Mouse (Mus musculus) 3134 (cell line): ENCODE results near the gene Fgfr1op2.

Experiments
- DNase-seq: peaks from one replicate; pipeline ENCODE4 v3.0.0-alpha.2; 2011; ENCODE audit warnings: low spot score; ENCODE audit not compliant: insufficient read length; ENCODE audit errors: extremely low read depth

The Fgfr1op2 gene

DNA sequence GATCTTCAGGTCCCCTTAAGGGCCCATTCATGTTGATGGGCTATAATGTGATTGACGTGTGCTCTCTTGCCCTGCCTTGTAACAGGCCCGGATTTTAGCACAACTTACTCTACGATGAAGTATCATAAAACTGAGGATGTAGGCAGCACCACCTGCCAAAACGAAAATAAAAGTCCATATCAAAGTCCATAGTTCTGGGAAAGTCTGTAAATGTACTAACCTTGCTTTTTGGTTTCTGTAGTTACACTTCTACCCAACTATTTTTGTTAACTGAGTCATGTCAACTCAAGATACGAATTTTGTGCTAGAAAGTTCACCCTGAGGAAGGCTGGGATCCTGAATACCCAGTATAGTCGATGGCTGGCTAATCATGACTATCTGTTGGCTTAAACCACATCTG, 64.0 kb downstream of the Fgfr1op2 start:
- DNase-seq = no peak

DNA sequence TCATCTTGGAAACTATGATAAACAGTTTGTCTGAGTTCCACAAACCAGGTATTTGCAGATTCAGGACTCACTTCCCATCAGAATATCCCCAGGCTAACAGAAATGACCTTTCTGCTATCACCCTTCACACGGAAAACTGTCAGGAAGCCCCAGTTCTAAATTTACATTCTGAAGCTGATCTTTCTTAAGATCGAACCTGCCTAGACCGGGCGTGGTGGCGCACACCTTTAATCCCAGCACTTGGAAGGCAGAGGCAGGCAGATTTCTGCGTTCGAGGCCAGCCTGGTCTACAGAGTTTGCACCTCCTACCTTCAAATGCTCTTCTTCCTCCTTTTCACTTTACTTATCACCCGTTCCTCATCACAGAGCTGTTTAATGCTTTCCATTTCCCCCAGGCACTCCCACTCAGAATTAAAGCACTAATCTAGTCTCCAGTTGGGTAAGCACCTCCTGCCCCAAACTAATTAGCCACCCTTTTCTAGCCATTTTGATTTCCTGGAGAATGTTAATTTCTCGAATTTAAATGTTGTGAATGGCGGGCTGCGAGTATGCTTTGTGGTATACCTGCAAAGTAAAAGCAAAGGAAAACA, 64.7 kb downstream of the Fgfr1op2 start:
- no peak for DNase-seq

DNA sequence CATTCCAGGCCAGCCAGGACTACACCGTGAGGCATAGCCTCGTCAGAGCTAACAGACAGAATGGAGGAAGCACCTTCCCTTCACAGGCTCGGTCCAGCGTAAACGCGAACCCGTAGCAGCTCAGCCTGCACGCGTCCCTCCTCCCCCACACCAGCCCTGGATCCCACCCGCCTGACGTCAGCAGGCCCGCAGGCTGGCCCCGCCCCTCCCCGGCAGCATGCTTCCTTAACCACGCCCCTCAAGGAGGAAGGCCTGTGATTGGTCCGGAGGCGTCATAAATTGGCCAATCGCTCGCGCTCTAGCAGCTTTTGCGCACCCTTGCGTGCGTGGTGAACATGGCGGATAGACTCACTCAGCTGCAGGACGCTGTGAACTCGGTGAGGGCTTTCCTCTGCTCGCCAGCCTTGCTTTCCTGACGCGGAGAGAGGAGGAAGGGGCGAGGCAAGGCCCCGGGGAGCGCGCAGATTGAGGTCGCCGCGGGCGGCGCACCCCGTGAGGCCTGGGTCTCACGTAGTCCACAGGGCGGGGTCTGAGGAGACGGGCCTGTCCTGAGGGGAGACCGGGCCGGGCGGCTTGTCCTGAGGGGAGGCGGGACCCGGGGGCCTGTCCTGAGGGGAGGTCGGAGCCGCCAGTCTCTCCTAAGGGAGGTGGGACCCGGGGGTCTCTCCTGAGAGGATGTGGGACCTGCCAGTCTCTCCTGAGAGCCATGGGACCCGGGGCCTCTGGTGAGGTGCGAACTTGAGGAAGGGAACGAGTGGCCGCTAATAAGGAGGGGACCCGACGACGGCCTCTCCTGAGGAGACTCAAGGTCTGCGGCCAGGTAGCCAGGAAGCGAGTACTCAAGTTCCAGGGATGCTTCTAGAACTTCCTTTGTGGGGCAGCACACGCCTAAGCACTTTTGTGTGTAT, 65.5 kb downstream of the Fgfr1op2 start, which contains the start of the genes Med21 and Tm7sf3:
TSS of gene Med21 (plus strand) at position 272 of the 908 bp plus-strand sequence.
TSS of gene Tm7sf3 (minus strand) at position 549 of the 908 bp plus-strand sequence.
- peak; percentile 100 for DNase-seq

DNA sequence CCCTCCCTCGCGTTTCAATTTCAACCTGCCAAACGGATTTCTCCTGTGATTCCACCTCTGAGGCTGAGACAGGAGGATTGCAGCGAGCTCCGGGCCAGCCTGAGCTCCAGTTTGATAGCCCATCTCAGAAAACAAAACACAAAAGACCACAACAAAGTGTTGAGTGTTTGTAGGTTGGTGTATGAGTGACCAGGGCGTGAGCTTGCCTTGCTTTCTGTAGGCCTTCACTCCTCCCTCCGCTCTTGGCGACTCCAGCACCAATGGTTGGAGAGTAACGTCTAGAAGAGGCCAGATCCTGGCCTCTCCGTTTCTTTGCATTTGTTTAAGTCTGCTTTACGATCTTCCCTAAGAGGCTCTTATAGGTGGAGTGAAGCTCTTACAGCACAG, 66.2 kb downstream of the Fgfr1op2 start:
- DNase-seq = no peak
